Mouse (Mus musculus): Measurements from ENCODE around the gene Sbf1.

DNA sequence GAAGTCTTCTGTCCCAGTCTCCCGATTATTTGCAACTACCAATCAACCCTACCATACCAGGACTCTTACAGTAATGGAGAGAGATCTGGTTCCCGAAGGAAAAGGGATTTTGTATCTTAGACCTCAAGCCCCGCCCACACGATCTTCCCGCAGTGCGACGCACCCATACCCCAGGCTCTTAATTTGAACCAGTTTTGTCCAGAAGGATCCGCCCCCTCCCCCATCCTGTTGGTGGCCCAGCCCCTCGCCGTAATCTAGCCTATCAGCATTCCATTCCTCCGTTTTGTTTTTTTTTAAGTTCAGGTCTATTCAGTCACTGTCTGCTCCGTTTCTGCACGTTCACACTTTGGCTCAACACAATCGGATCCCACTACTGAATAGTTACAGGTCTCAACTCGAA is 41.3 kb upstream of the Sbf1 start:
- TF ChIP-seq POLR2A (IDR thresholded peaks at IDR 0.05; ENCODE audit: low read depth, low read length), result no peak
- TF ChIP-seq CTCF (IDR thresholded peaks at IDR 0.05; ENCODE audit: extremely low read depth, insufficient read depth, insufficient read length, insufficient replicate concordance), result no peak
